ENCODE assay signal across 15 mouse cellular contexts in genomic region chr6:137629603-137630231, GRCm38 (mm10). TPM values are rescaled to one million over a fixed set of nuclear protein-coding genes. Genes with fewer than 3 reads are reported as not detected.
DNase-seq lines count a peak whose midpoint lies in the region; ATAC-seq and TF ChIP-seq lines count a peak whose summit lies in the region.
"Had no signal": no experiment of that assay in that cellular context is flagged by ENCODE, and none has a peak within 500 bp of the region (broad histone marks: within the 10 kb centered on the region; RNA-seq: fewer than 3 reads in every experiment).

No protein-coding gene starts in this region.

- 59% methylated on average over 13 of the region's 13 CpGs for WGBS in heart, embryonic 11.5 days (ENCODE audit: insufficient replicate concordance)
- WGBS in forebrain, embryonic 15.5 days: 32% methylated on average over 13 of the region's 13 CpGs

- no peak overlapping the region for H3K4me2 ChIP-seq in heart, embryonic 11.5 days
- no peak overlapping the region for H3K4me2 ChIP-seq in forebrain, embryonic 15.5 days (replicated peaks)
- H3K4me2 ChIP-seq: limb, embryonic 12.5 days had no signal

- no peaks in the 10 kb centered on the region for H3K36me3 ChIP-seq in heart, embryonic 11.5 days (ENCODE audit: control insufficient read depth, insufficient read depth, low read length)
- H3K36me3 ChIP-seq in ES-E14 (ENCODE audit: control insufficient read depth, insufficient read depth, low read length, poor library complexity, severe bottlenecking): no peaks in the 10 kb centered on the region
- no peaks in the 10 kb centered on the region for H3K36me3 ChIP-seq in forebrain, embryonic 15.5 days
- H3K36me3 ChIP-seq: limb, embryonic 12.5 days had no signal

- no peak overlapping the region for H3K4me3 ChIP-seq in heart, embryonic 11.5 days (ENCODE audit: low read depth, low read length)
- H3K4me3 ChIP-seq in ES-E14 (ENCODE audit: insufficient read depth in 1 of 2, low read depth in 1 of 2, low read length in 2 of 2, poor library complexity in 1 of 2, severe bottlenecking in 1 of 2): no peak overlapping the region
- no peak overlapping the region for H3K4me3 ChIP-seq in forebrain, embryonic 15.5 days
- H3K4me3 ChIP-seq: gastrocnemius, adult 2 months; limb, embryonic 12.5 days had no signal

- H3K9me3 ChIP-seq in heart, embryonic 11.5 days (replicated peaks; ENCODE audit: control insufficient read depth, low read length): no peaks in the 10 kb centered on the region
- no peaks in the 10 kb centered on the region for H3K9me3 ChIP-seq in ES-E14 (ENCODE audit: control insufficient read depth, insufficient read depth, low read depth, low read length)
- no peaks in the 10 kb centered on the region for H3K9me3 ChIP-seq in forebrain, embryonic 15.5 days
- H3K9me3 ChIP-seq: limb, embryonic 12.5 days had no signal

- no peak overlapping the region for H3K27ac ChIP-seq in heart, embryonic 11.5 days (ENCODE audit: low read depth, low read length)
- H3K27ac ChIP-seq in ES-E14 (ENCODE audit: insufficient read depth, low read depth, low read length, poor library complexity, severe bottlenecking): no peak overlapping the region
- no peak overlapping the region for H3K27ac ChIP-seq in forebrain, embryonic 15.5 days (replicated peaks)
- H3K27ac ChIP-seq: gastrocnemius, adult 2 months; limb, embryonic 12.5 days had no signal

- DNase-seq in heart, adult 11 months: peak; percentile 40
- DNase-seq in ES-E14 (ENCODE audit: low read depth, low spot score) (no peak), MN1 (ENCODE audit: low spot score) (no peak)
- peak; percentile 37 for DNase-seq in lung, postnatal 25 days (ENCODE audit: low spot score)
- DNase-seq in adrenal gland, postnatal 10 days: no peak
- DNase-seq in ovary, postnatal 14 days (ENCODE audit: low spot score): no peak
- DNase-seq: adrenal gland, adult 8-10 months; cerebellum, adult 11-12 months; gastrocnemius, adult 2 months; heart, postnatal 4 days; kidney, postnatal 4 days; thymus, adult 18-20 months had no signal

- in situ Hi-C loops in ES-E14 (cut with MboI; ENCODE audit: low sequenced_read_pairs in 2 of 2, unreplicated experiment in 2 of 2): no loop called here

- H3K27me3 ChIP-seq in heart, embryonic 11.5 days (ENCODE audit: control insufficient read depth, insufficient read depth, low read length): no peaks in the 10 kb centered on the region
- no peaks in the 10 kb centered on the region for H3K27me3 ChIP-seq in forebrain, embryonic 15.5 days
- H3K27me3 ChIP-seq: limb, embryonic 12.5 days had no signal

- no peak overlapping the region for H3K9ac ChIP-seq in heart, embryonic 11.5 days (ENCODE audit: low read depth, low read length)
- peak overlapping the region; percentile 60; the same call in 1 of the 2 replicates for H3K9ac ChIP-seq in ES-E14 (ENCODE audit: insufficient read depth, low read depth, low read length, poor library complexity, severe bottlenecking)
- H3K9ac ChIP-seq in forebrain, embryonic 15.5 days (replicated peaks): no peak overlapping the region
- H3K9ac ChIP-seq: limb, embryonic 12.5 days had no signal

- no peak for ATAC-seq in heart, embryonic 11.5 days (replicated peaks; ENCODE audit: insufficient number of reproducible peaks, low FRiP score, low TSS enrichment)
- 0 out of 2 replicates have a peak, but pooled peaks have one; percentile 57 for ATAC-seq in forebrain, embryonic 15.5 days (replicated peaks)

- H3K4me1 ChIP-seq in heart, embryonic 11.5 days (ENCODE audit: control insufficient read depth, insufficient read depth, low read length): peaks cover 12% of the 10 kb centered on the region
- H3K4me1 ChIP-seq in ES-E14 (ENCODE audit: control insufficient read depth in 2 of 2, insufficient read depth in 2 of 2, low read length in 2 of 2, poor library complexity in 1 of 2): peaks cover 0 to 10% of the 10 kb centered on the region in 2 experiments; a peak in 1 of 4 replicates
- H3K4me1 ChIP-seq in forebrain, embryonic 15.5 days: peaks cover 5% of the 10 kb centered on the region

TF ChIP-seq in ES-E14, 5 proteins besides CTCF, POLR2A, EP300 and RAD21:
- TF ChIP-seq ZC3H11A (IDR thresholded peaks at IDR 0.05; ENCODE audit: borderline replicate concordance, low read depth, low read length): no peak
- no peak for TF ChIP-seq ZNF384 (IDR thresholded peaks at IDR 0.05; ENCODE audit: low read depth, low read length)

RNA-seq across cellular contexts. Expression of gene Eps8, which starts 25.0 kb away (rescaled TPM):
- polyA plus RNA-seq in heart, embryonic 11.5 days (2014; fragmentation: Nextera tagmentation; extraction: Ambion mirVana): 18.7 TPM in 2 replicates
- 15.0 and 17.0 TPM in 2 replicates for total RNA-seq in ES-E14 (2012; rRNA removed)
- 12.6 and 14.2 TPM in 2 replicates for polyA plus RNA-seq in forebrain, embryonic 15.5 days (2015; fragmentation: Nextera tagmentation; extraction: Ambion mirVana)
- 10 to 100 TPM; 23.3 to 26.0 TPM for total RNA-seq in adrenal gland, postnatal 10 days (2021)

Comparison
In these comparisons a context has a peak if more than half of its experiments do, and no peak if none do; other contexts are left out.
1. DNase-seq: peak in heart, adult 11 months (single experiment) and lung, postnatal 25 days (single experiment); none in ES-E14 (single experiment), adrenal gland, postnatal 10 days (single experiment), ovary, postnatal 14 days (single experiment) and MN1 (single experiment).